Mouse (Mus musculus): Measurements from ENCODE around the gene Map7. TPM values are rescaled to one million over a fixed set of nuclear protein-coding genes. Genes with fewer than 3 reads are reported as not detected.

Gene Map7
- polyA plus RNA-seq, 1 experiment, result 108 TPM

DNA sequence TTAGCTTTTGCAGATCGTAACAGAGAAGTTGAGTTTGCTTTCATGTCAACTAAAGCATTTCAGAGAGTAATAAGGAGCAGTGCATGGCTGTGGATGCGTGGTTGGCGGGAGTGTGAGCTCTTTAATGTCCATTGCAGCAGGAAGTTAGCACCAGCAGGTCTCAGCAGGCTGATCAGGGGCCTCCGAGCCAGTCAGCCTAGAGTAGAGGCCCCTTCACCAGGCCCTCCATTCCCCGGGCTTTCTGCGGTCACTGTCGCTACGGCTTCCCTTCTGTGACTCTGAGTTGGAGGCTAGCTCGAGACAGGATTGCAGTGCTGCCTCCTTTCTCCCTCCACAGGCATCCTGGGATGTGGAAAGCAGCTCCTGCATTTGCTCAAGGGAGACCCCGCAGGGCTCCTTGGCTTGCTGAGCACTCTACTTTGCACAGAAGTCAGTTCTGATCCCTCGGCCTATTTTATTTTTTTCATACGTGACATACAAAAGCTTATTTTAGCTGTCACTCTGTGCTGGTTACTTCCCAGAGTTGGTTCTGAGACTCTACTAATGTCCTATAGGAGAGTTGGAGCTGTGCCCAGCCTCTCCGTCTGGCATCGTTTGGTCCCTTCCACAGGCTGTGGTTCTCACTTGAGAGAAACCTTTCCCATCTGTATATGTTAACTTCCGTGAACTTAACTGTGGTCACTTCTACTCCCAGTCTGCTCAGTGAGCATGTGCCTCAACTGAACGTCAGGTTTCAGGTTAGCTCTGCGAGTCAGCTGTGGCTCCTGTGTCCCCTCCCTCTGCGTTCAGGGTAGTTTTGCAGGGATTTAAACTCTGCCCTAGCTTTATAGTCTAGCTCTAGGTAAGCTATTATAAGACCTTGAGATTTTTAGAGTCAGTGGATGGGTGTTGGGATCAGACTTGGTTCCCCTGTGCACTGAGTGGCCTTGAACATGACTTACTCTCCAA lies 36.0 kb upstream of the Map7 start:
- H3K36me3 ChIP-seq (ENCODE audit: control insufficient read depth, insufficient read depth, low read length, poor library complexity, severe bottlenecking), result no peaks in the 10 kb centered on the region
- no peak overlapping the region for H3K9ac ChIP-seq (ENCODE audit: low read depth, poor library complexity, severe bottlenecking)
- TF ChIP-seq EP300 (IDR thresholded peaks at IDR 0.05; ENCODE audit: insufficient read depth, low read depth, low read length) (no peak), CTCF (IDR thresholded peaks at IDR 0.05; ENCODE audit: low read depth, low read length) (no peak), POLR2A (IDR thresholded peaks at IDR 0.05; ENCODE audit: insufficient read depth, low read length) (no peak)
- no peaks in the 10 kb centered on the region for H3K27me3 ChIP-seq (ENCODE audit: control insufficient read depth, insufficient read depth, low read length, poor library complexity, severe bottlenecking)
- no peaks in the 10 kb centered on the region for H3K9me3 ChIP-seq (replicated peaks; ENCODE audit: control insufficient read depth, insufficient read depth, low read length, poor library complexity, severe bottlenecking)
- no peak overlapping the region for H3K4me3 ChIP-seq (ENCODE audit: low read depth, low read length)
- H3K4me1 ChIP-seq (ENCODE audit: control insufficient read depth, insufficient read depth, low read length), result no peaks in the 10 kb centered on the region
- H3K27ac ChIP-seq (ENCODE audit: insufficient read depth, low read length), result no peak overlapping the region

- Histone ChIP-seq H3K9me3 (replicated peaks; ENCODE audit: control insufficient read depth, insufficient read depth, low read length, poor library complexity, severe bottlenecking) (no peaks in the 10 kb centered on the region), H3K27ac (ENCODE audit: insufficient read depth, low read length) (no peak overlapping the region), H3K36me3 (ENCODE audit: control insufficient read depth, insufficient read depth, low read length, poor library complexity, severe bottlenecking) (no peaks in the 10 kb centered on the region), H3K9ac (ENCODE audit: low read depth, poor library complexity, severe bottlenecking) (no peak overlapping the region), H3K27me3 (ENCODE audit: control insufficient read depth, insufficient read depth, low read length, poor library complexity, severe bottlenecking) (no peaks in the 10 kb centered on the region), H3K4me1 (ENCODE audit: control insufficient read depth, insufficient read depth, low read length) (no peaks in the 10 kb centered on the region), H3K4me3 (ENCODE audit: low read depth, low read length) (no peak overlapping the region)
- TF ChIP-seq CTCF (IDR thresholded peaks at IDR 0.05; ENCODE audit: low read depth, low read length) (no peak), EP300 (IDR thresholded peaks at IDR 0.05; ENCODE audit: insufficient read depth, low read depth, low read length) (no peak), POLR2A (IDR thresholded peaks at IDR 0.05; ENCODE audit: insufficient read depth, low read length) (no peak)
Observed at GRCm38 (mm10) chr10:20119504-20120425, 28.5 kb upstream of the Map7 start.

DNA sequence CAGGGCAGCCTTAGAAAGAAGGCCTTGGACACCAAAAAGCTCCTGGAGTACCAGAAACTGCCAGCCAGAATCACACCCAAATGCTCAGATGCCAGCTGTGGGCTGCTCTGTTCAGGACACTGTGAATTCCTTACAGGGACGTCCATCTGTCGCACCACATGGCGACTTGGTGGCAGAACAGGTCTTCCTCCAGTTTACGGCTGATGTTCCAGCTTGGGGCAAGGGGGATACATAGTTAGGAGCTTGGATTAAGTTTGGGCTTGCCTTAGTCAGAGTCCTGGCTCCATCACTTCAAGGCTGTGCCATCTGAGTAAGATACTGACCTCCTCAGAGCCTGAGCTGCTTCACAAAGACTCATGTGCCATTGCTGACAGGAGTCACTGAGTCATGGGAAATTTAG lies 26.3 kb upstream of the Map7 start:
- Histone ChIP-seq H3K36me3 (ENCODE audit: control insufficient read depth, insufficient read depth, low read length, poor library complexity, severe bottlenecking) (no peaks in the 10 kb centered on the region), H3K4me3 (ENCODE audit: low read depth, low read length) (no peak overlapping the region), H3K9me3 (replicated peaks; ENCODE audit: control insufficient read depth, insufficient read depth, low read length, poor library complexity, severe bottlenecking) (no peaks in the 10 kb centered on the region), H3K27ac (ENCODE audit: insufficient read depth, low read length) (no peak overlapping the region), H3K9ac (ENCODE audit: low read depth, poor library complexity, severe bottlenecking) (no peak overlapping the region), H3K4me1 (ENCODE audit: control insufficient read depth, insufficient read depth, low read length) (no peaks in the 10 kb centered on the region), H3K27me3 (ENCODE audit: control insufficient read depth, insufficient read depth, low read length, poor library complexity, severe bottlenecking) (no peaks in the 10 kb centered on the region)
- TF ChIP-seq CTCF (IDR thresholded peaks at IDR 0.05; ENCODE audit: low read depth, low read length), result no peak
- TF ChIP-seq EP300 (IDR thresholded peaks at IDR 0.05; ENCODE audit: insufficient read depth, low read depth, low read length), result no peak
- no peak for TF ChIP-seq POLR2A (IDR thresholded peaks at IDR 0.05; ENCODE audit: insufficient read depth, low read length)

DNA sequence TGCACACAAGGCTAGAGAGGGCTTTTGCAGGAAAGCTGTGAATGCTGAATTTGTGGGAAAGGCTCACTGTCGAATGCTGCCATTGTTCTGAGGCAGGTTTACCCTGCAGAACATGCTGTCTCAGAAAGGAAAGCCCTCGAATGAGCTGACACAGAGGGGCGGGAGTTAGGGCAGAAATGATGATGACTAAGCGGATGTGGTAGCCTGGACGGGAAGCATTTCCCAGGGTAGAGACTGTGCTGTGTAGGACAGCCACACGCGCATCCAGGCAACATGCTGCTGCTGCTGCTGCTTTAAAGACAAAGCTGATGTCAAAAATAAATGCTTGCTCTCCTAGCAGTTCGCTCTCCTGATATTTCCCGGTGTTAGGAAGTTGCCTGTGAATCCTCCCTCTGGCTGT lies 24.9 kb upstream of the Map7 start:
- Histone ChIP-seq H3K4me3 (ENCODE audit: low read depth, low read length) (no peak overlapping the region), H3K27ac (ENCODE audit: insufficient read depth, low read length) (no peak overlapping the region), H3K36me3 (ENCODE audit: control insufficient read depth, insufficient read depth, low read length, poor library complexity, severe bottlenecking) (no peaks in the 10 kb centered on the region), H3K4me1 (ENCODE audit: control insufficient read depth, insufficient read depth, low read length) (no peaks in the 10 kb centered on the region), H3K9ac (ENCODE audit: low read depth, poor library complexity, severe bottlenecking) (no peak overlapping the region), H3K27me3 (ENCODE audit: control insufficient read depth, insufficient read depth, low read length, poor library complexity, severe bottlenecking) (no peaks in the 10 kb centered on the region), H3K9me3 (replicated peaks; ENCODE audit: control insufficient read depth, insufficient read depth, low read length, poor library complexity, severe bottlenecking) (no peaks in the 10 kb centered on the region)
- TF ChIP-seq CTCF (IDR thresholded peaks at IDR 0.05; ENCODE audit: low read depth, low read length) (no peak), EP300 (IDR thresholded peaks at IDR 0.05; ENCODE audit: insufficient read depth, low read depth, low read length) (no peak), POLR2A (IDR thresholded peaks at IDR 0.05; ENCODE audit: insufficient read depth, low read length) (no peak)

DNA sequence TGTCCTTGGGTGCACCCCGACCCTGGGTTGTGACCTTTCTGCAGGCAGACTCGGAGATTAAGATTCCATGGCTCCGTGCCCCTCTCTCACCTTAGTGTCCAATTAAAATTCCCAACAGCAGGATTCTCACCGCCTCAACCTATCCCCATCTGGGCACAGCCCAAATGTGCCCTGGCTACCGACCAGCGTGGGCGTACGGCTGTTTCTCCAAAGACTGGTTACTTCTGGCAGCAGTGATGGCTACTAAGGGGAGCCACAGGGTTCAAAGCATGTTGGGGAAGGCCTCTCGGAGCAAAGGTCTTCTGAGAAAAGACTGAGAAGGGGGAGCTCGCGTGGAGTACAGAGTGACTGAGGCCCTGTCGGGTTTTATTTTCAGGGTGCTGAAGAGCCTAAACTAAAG lies 23.7 kb upstream of the Map7 start:
- no peaks in the 10 kb centered on the region for H3K27me3 ChIP-seq (ENCODE audit: control insufficient read depth, insufficient read depth, low read length, poor library complexity, severe bottlenecking)
- H3K4me3 ChIP-seq (ENCODE audit: low read depth, low read length), result peak overlapping the region; percentile 17; the same call in 1 of the 2 replicates
- TF ChIP-seq EP300 (IDR thresholded peaks at IDR 0.05; ENCODE audit: insufficient read depth, low read depth, low read length), result no peak
- no peak for TF ChIP-seq CTCF (IDR thresholded peaks at IDR 0.05; ENCODE audit: low read depth, low read length)
- TF ChIP-seq POLR2A (IDR thresholded peaks at IDR 0.05; ENCODE audit: insufficient read depth, low read length), result no peak
- no peaks in the 10 kb centered on the region for H3K4me1 ChIP-seq (ENCODE audit: control insufficient read depth, insufficient read depth, low read length)
- H3K9me3 ChIP-seq (replicated peaks; ENCODE audit: control insufficient read depth, insufficient read depth, low read length, poor library complexity, severe bottlenecking), result no peaks in the 10 kb centered on the region
- H3K9ac ChIP-seq (ENCODE audit: low read depth, poor library complexity, severe bottlenecking), result peak overlapping the region; percentile 23; the same call in 1 of the 2 replicates
- no peak overlapping the region for H3K27ac ChIP-seq (ENCODE audit: insufficient read depth, low read length)
- no peaks in the 10 kb centered on the region for H3K36me3 ChIP-seq (ENCODE audit: control insufficient read depth, insufficient read depth, low read length, poor library complexity, severe bottlenecking)
